Mouse (Mus musculus) liver, embryonic 18 days (tissue): ENCODE data around the gene Cyp2d22. TPM values are rescaled to one million over a fixed set of nuclear protein-coding genes. Genes with fewer than 3 reads are reported as not detected.

Experiments
- polyA plus RNA-seq: library from polyadenylated mRNA; depleted of rRNA; stranded (reverse); fragments of >200 nt; gene quantifications from 2 replicates; pipeline ENCODE4 v1.2.3, GENCODE M21; 2012; rRNA removed

The Cyp2d22 gene
- 45.3 and 51.9 TPM in 2 replicates for polyA plus RNA-seq

GRCm38 (mm10) chr15:82379871-82380713 lies at the start of gene Cyp2d22:
Gene Cyp2d22 (minus strand): TSS chr15:82380260.

GRCm38 (mm10) chr15:82406981-82407380 lies 26.9 kb upstream of the Cyp2d22 start, which contains the start of gene Cyp2d10:
Gene Cyp2d10 (minus strand): TSS chr15:82407195.

DNA sequence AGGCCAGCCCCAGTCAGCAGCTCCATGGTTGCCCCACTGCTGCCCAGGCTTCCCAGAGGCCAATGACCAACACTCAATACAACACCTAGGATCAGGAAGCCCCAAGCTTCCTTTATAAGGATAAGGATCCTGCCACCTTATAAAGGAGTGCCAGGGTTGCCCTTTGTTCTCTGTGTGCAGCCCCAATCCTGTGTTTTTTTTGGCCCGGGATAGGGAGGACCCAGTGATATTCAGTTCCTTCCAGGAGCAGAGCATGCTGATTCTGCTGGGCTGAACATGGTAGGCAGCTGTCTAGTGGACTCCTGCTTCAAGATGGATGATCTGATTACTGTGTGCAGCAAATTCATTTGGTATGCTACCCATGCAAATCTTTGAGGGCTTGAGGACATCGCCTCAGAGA lies 13.9 kb upstream of the Cyp2d22 start, which contains the start of gene Cyp2d11:
Cyp2d11 (minus strand) TSS at position 101 of the 400 bp plus-strand sequence.

GRCm38 (mm10) chr15:82354126-82354945 lies 25.7 kb downstream of the Cyp2d22 start, which contains the start of gene Ndufa6:
Gene Ndufa6 (minus strand): TSS chr15:82354322.

DNA sequence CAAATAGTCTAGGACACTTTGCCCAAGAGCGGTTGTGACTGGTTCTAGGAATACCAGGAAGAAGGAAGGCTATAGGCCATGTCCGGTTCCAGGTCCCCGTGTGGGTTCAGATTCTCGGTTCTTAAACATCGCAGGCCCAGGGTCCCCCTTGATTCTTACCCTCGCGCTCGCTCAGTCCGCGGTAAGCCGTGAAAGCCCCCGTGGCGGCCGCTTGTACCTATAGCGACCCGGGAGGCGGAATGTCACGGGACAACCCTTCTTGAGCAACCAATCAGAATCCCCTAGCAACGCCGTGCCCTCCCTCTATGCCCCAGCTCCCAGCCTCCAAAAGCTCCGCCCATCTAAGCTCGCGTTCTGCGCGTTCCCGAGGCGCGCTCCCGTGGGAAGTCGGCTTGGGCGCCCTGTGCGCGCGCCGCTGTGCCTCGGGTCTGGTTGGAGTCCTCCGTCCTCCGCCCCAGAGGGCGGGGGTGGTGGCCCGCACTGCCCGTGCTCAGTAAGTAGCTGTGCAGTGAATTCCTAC lies 41.4 kb downstream of the Cyp2d22 start, which contains the start of the genes Naga, Pheta2 and Smdt1:
Naga (minus strand) TSS at position 333 of the 520 bp plus-strand sequence.
Pheta2 (plus strand) TSS at position 350 of the 520 bp plus-strand sequence.
Smdt1 (plus strand) TSS at position 367 of the 520 bp plus-strand sequence.

Other genes with a start within 250 kb of the Cyp2d22 start
- gene Srebf2, start 233.1 kb downstream of the Cyp2d22 start, polyA plus RNA-seq = 24.5 and 28.5 TPM in 2 replicates
- 0.12 TPM in 2 replicates for gene Shisa8, start 167.4 kb downstream of the Cyp2d22 start, polyA plus RNA-seq
- 1.4 and 2.6 TPM in 2 replicates for gene Tnfrsf13c, start 155.9 kb downstream of the Cyp2d22 start, polyA plus RNA-seq
- gene Cenpm, start 135.5 kb downstream of the Cyp2d22 start, polyA plus RNA-seq = 9.2 and 10.9 TPM in 2 replicates
- not detected in 2 replicates for gene 1500009C09Rik, start 127.9 kb downstream of the Cyp2d22 start, polyA plus RNA-seq
- 0.05 and 0.06 TPM in 2 replicates for gene Sept3, start 105.4 kb downstream of the Cyp2d22 start, polyA plus RNA-seq
- gene Wbp2nl, start 81.3 kb downstream of the Cyp2d22 start, polyA plus RNA-seq = 0.04 and 0.05 TPM in 2 replicates
- gene Naga, start 41.3 kb downstream of the Cyp2d22 start, polyA plus RNA-seq = 45.1 and 48.9 TPM in 2 replicates
- 10.9 and 11.4 TPM in 2 replicates for gene Pheta2, start 41.3 kb downstream of the Cyp2d22 start, polyA plus RNA-seq
- gene Smdt1, start 41.3 kb downstream of the Cyp2d22 start, polyA plus RNA-seq = 86.6 and 90.5 TPM in 2 replicates
- gene Ndufa6, start 25.9 kb downstream of the Cyp2d22 start, polyA plus RNA-seq = 479 and 545 TPM in 2 replicates
- 0.31 and 0.43 TPM in 2 replicates for gene Cyp2d11, start 13.8 kb upstream of the Cyp2d22 start, polyA plus RNA-seq
- 139 and 151 TPM in 2 replicates for gene Cyp2d10, start 26.9 kb upstream of the Cyp2d22 start, polyA plus RNA-seq
- gene Cyp2d9, start 53.2 kb upstream of the Cyp2d22 start, polyA plus RNA-seq = 64.7 and 68.7 TPM in 2 replicates
- 0.02 TPM in 1 of 2 replicates, not detected in the other for gene Cyp2d12, start 174.8 kb upstream of the Cyp2d22 start, polyA plus RNA-seq
- not detected in 2 replicates for gene Cyp2d34, start 240.7 kb upstream of the Cyp2d22 start, polyA plus RNA-seq